Mouse (Mus musculus) heart, embryonic 10.5 days (tissue): ENCODE results near the gene Mex3d. TPM values are rescaled to one million over a fixed set of nuclear protein-coding genes. Genes with fewer than 3 reads are reported as not detected.

ENCODE experiments used
- DNase-seq: peaks from one replicate; pipeline ENCODE4 v3.0.0-alpha.2; 2017; ENCODE audit warnings: low spot score
- H3K27ac ChIP-seq: fragments of 300-500 bp; sonication (generic); 2 replicates; pipeline ENCODE4 v1.5.1; 2016; ENCODE audit warnings: mild to moderate bottlenecking
- H3K27me3 ChIP-seq: fragments of 300-500 bp; sonication (generic); 2 replicates; pipeline ENCODE4 v1.6.1; 2016; ENCODE audit warnings: mild to moderate bottlenecking; ENCODE audit not compliant: poor library complexity, insufficient read depth, severe bottlenecking
- H3K36me3 ChIP-seq: fragments of 300-500 bp; sonication (generic); 2 replicates; pipeline ENCODE4 v1.6.1; 2016; ENCODE audit warnings: mild to moderate bottlenecking, moderate library complexity
- H3K4me1 ChIP-seq: fragments of 300-500 bp; sonication (generic); 2 replicates; pipeline ENCODE4 v1.6.1; 2016; ENCODE audit warnings: mild to moderate bottlenecking
- H3K4me3 ChIP-seq: fragments of 300-500 bp; sonication (generic); 2 replicates; pipeline ENCODE4 v1.5.1; 2016; ENCODE audit warnings: mild to moderate bottlenecking, moderate library complexity
- H3K9me3 ChIP-seq: fragments of 300-500 bp; sonication (generic); 2 replicates; pipeline ENCODE4 v1.6.1; 2016; ENCODE audit warnings: mild to moderate bottlenecking, moderate library complexity
- WGBS: fragments of 180-500 bp; shearing (Covaris S2); methylation state at CpG from one replicate; pipeline ENCODE4 v1.1.7; 2016; 5-methylcytosine and 5-hydroxymethylcytosine counted together
- polyA plus RNA-seq: library from polyadenylated mRNA; unstranded; fragments of >200 nt; fragmentation: Nextera tagmentation; extraction: Ambion mirVana; gene quantifications from 2 replicates; pipeline ENCODE4 v1.2.1, GENCODE M21; 2016

Gene Mex3d
- polyA plus RNA-seq, 1 experiment from 2014 or later, result 5.0 TPM

- Histone ChIP-seq H3K36me3 (no peaks in the 10 kb centered on the region), H3K9me3 (no peaks in the 10 kb centered on the region), H3K4me3 (no peak overlapping the region), H3K27me3 (peaks cover 16% of the 10 kb centered on the region), H3K27ac (no peak overlapping the region), H3K4me1 (peaks cover 14% of the 10 kb centered on the region)
- 16% methylated on average over 6 of the region's 6 CpGs for WGBS
- no peak for DNase-seq
Observed at GRCm38 (mm10) chr10:80374063-80374462, 13.4 kb downstream of the Mex3d start.

GRCm38 (mm10) chr10:80372706-80373105 is 14.8 kb downstream of the Mex3d start:
- Histone ChIP-seq H3K27ac (no peak overlapping the region), H3K9me3 (0 out of 2 replicates have a peak, but pooled peaks cover 4% of the 10 kb centered on the region), H3K4me1 (peaks cover 10% of the 10 kb centered on the region), H3K27me3 (peaks cover 27% of the 10 kb centered on the region), H3K4me3 (no peak overlapping the region), H3K36me3 (no peaks in the 10 kb centered on the region)
- no peak for DNase-seq
- 77% methylated on average over 6 of the region's 6 CpGs for WGBS

GRCm38 (mm10) chr10:80371983-80372382 is 15.5 kb downstream of the Mex3d start:
- 0 out of 2 replicates have a peak, but pooled peaks cover 4% of the 10 kb centered on the region for H3K9me3 ChIP-seq
- H3K27me3 ChIP-seq, result peaks cover 33% of the 10 kb centered on the region
- H3K27ac ChIP-seq, result no peak overlapping the region
- peak overlapping the region; percentile 44 for H3K4me3 ChIP-seq
- peaks cover 10% of the 10 kb centered on the region for H3K4me1 ChIP-seq
- no peaks in the 10 kb centered on the region for H3K36me3 ChIP-seq
- 56% methylated on average over 9 of the region's 9 CpGs for WGBS
- DNase-seq, result no peak

GRCm38 (mm10) chr10:80371411-80371966 is 16.0 kb downstream of the Mex3d start:
- H3K27ac ChIP-seq, result no peak overlapping the region
- no peaks in the 10 kb centered on the region for H3K36me3 ChIP-seq
- DNase-seq, result no peak
- 5% methylated on average over 12 of the region's 12 CpGs for WGBS
- H3K9me3 ChIP-seq, result 0 out of 2 replicates have a peak, but pooled peaks cover 4% of the 10 kb centered on the region
- H3K4me1 ChIP-seq, result peaks cover 10% of the 10 kb centered on the region
- peak overlapping the region; percentile 44 for H3K4me3 ChIP-seq
- peaks cover 38% of the 10 kb centered on the region for H3K27me3 ChIP-seq

- WGBS, result 74% methylated on average over 21 of the region's 21 CpGs
- DNase-seq, result no peak
- Histone ChIP-seq H3K9me3 (0 out of 2 replicates have a peak, but pooled peaks cover 4% of the 10 kb centered on the region), H3K4me3 (no peak overlapping the region), H3K36me3 (no peaks in the 10 kb centered on the region), H3K27ac (no peak overlapping the region), H3K27me3 (peaks cover 48% of the 10 kb centered on the region), H3K4me1 (peaks cover 10% of the 10 kb centered on the region)
Observed at GRCm38 (mm10) chr10:80369995-80370747, 17.3 kb downstream of the Mex3d start.

GRCm38 (mm10) chr10:80368392-80368791 is 19.1 kb downstream of the Mex3d start:
- WGBS, result 81% methylated on average over 6 of the region's 6 CpGs
- H3K4me3 ChIP-seq, result no peak overlapping the region
- peaks cover 65% of the 10 kb centered on the region for H3K27me3 ChIP-seq

GRCm38 (mm10) chr10:80367954-80368353 is 19.5 kb downstream of the Mex3d start:
- Histone ChIP-seq H3K4me3 (no peak overlapping the region), H3K27me3 (peaks cover 65% of the 10 kb centered on the region), H3K36me3 (no peaks in the 10 kb centered on the region), H3K4me1 (peaks cover 17% of the 10 kb centered on the region), H3K9me3 (0 out of 2 replicates have a peak, but pooled peaks cover 4% of the 10 kb centered on the region), H3K27ac (no peak overlapping the region)
- no peak for DNase-seq
- 66% methylated on average over 5 of the region's 5 CpGs for WGBS

More at GRCm38 (mm10) chr10:80368392-80368791, 19.1 kb downstream of the Mex3d start:
- no peaks in the 10 kb centered on the region for H3K36me3 ChIP-seq
- H3K4me1 ChIP-seq, result peaks cover 17% of the 10 kb centered on the region
- 0 out of 2 replicates have a peak, but pooled peaks cover 4% of the 10 kb centered on the region for H3K9me3 ChIP-seq
- no peak for DNase-seq
- H3K27ac ChIP-seq, result no peak overlapping the region

- no peaks in the 10 kb centered on the region for H3K36me3 ChIP-seq
- H3K9me3 ChIP-seq, result 0 out of 2 replicates have a peak, but pooled peaks cover 4% of the 10 kb centered on the region
- H3K27me3 ChIP-seq, result peaks cover 71% of the 10 kb centered on the region
- 60% methylated on average over 6 of the region's 6 CpGs for WGBS
- H3K4me1 ChIP-seq, result peaks cover 7% of the 10 kb centered on the region
- no peak overlapping the region for H3K27ac ChIP-seq
- H3K4me3 ChIP-seq, result no peak overlapping the region
- no peak for DNase-seq
Observed at GRCm38 (mm10) chr10:80365736-80366135, 21.7 kb downstream of the Mex3d start.

- Histone ChIP-seq H3K4me3 (no peak overlapping the region), H3K27me3 (peaks cover 91% of the 10 kb centered on the region), H3K36me3 (no peaks in the 10 kb centered on the region), H3K27ac (no peak overlapping the region), H3K4me1 (peaks cover 7% of the 10 kb centered on the region), H3K9me3 (0 out of 2 replicates have a peak, but pooled peaks cover 4% of the 10 kb centered on the region)
- 50% methylated on average over 6 of the region's 6 CpGs for WGBS
- DNase-seq, result no peak
Observed at GRCm38 (mm10) chr10:80363734-80364133, 23.7 kb downstream of the Mex3d start.

GRCm38 (mm10) chr10:80357994-80358639 is 29.3 kb downstream of the Mex3d start:
- Histone ChIP-seq H3K4me3 (peak overlapping the region; percentile 44), H3K27me3 (peaks cover 94% of the 10 kb centered on the region), H3K27ac (no peak overlapping the region), H3K4me1 (peaks cover 19% of the 10 kb centered on the region), H3K36me3 (no peaks in the 10 kb centered on the region), H3K9me3 (no peaks in the 10 kb centered on the region)
- WGBS, result 7% methylated on average over 31 of the region's 31 CpGs
- DNase-seq, result no peak

- H3K4me1 ChIP-seq, result peaks cover 26% of the 10 kb centered on the region
- no peaks in the 10 kb centered on the region for H3K9me3 ChIP-seq
- no peak for DNase-seq
- WGBS, result 34% methylated on average over 7 of the region's 7 CpGs
- H3K27me3 ChIP-seq, result peaks cover 94% of the 10 kb centered on the region
- H3K4me3 ChIP-seq, result no peak overlapping the region
- H3K36me3 ChIP-seq, result no peaks in the 10 kb centered on the region
- no peak overlapping the region for H3K27ac ChIP-seq
Observed at GRCm38 (mm10) chr10:80357336-80357735, 30.1 kb downstream of the Mex3d start.

GRCm38 (mm10) chr10:80356737-80357136 is 30.7 kb downstream of the Mex3d start:
- Histone ChIP-seq H3K9me3 (no peaks in the 10 kb centered on the region), H3K4me3 (peak overlapping the region; percentile 49), H3K36me3 (no peaks in the 10 kb centered on the region), H3K4me1 (peaks cover 28% of the 10 kb centered on the region), H3K27me3 (peaks cover 99% of the 10 kb centered on the region), H3K27ac (no peak overlapping the region)
- 4% methylated on average over 34 of the region's 34 CpGs for WGBS
- no peak for DNase-seq
